Mouse (Mus musculus): ENCODE results near the gene Gne. TPM values are rescaled to one million over a fixed set of nuclear protein-coding genes. Genes with fewer than 3 reads are reported as not detected.

Gene Gne
- total RNA-seq, 2 experiments from 2014 or later: 9.5 to 12.4 TPM

Other genes starting within 250 kb of the Gne start
- gene Olfr157, start 244.0 kb downstream of the Gne start, total RNA-seq (2021): not detected
- gene Olfr155, start 232.6 kb downstream of the Gne start, total RNA-seq (2021): not detected
- gene Reck, start 208.6 kb downstream of the Gne start, total RNA-seq (2021): 1 to 10 TPM; 2.0 to 2.3 TPM
- 1 to 10 TPM; 1.8 to 2.5 TPM for gene Glipr2, start 126.8 kb downstream of the Gne start, total RNA-seq (2021)
- not detected for gene Ccin, start 100.7 kb downstream of the Gne start, total RNA-seq (2021)
- gene Clta, start 79.7 kb downstream of the Gne start, total RNA-seq (2021): 10 to 100 TPM; 48.4 to 58.3 TPM
- 10 to 100 TPM; 12.3 to 17.1 TPM for gene Rnf38, start 149.6 kb upstream of the Gne start, total RNA-seq (2021)
- not detected for gene Melk, start 216.7 kb upstream of the Gne start, total RNA-seq (2021)

All from gastrocnemius, adult 18-20 months (tissue).